Mouse (Mus musculus) heart, embryonic 13.5 days (tissue): ENCODE data around the gene Dnajb1. TPM values are rescaled to one million over a fixed set of nuclear protein-coding genes. Genes with fewer than 3 reads are reported as not detected.
A peak's percentile ranks its signal among the peaks of the same experiment; 100 is the strongest.
"Not testable (repeated sequence)": the region's sequence is repeated elsewhere in the genome, so short reads cannot be mapped to it uniquely, and the experiment has no call there.

Experiments used
- ATAC-seq: fragments of 200-750 bp; cut with Nextera tagmentation; 2 replicates; pipeline ENCODE4 v1.8.0; 2017; ENCODE audit warnings: moderate TSS enrichment; ENCODE audit not compliant: insufficient number of reproducible peaks, low FRiP score, low TSS enrichment; ENCODE audit errors: extremely low read depth
- H3K27ac ChIP-seq: fragments of 300-500 bp; sonication (generic); replicated peaks from 2 replicates; pipeline ENCODE4 v1.5.1; 2015; ENCODE audit warnings: moderate library complexity, mild to moderate bottlenecking, inconsistent platforms
- H3K27me3 ChIP-seq: fragments of 300-500 bp; sonication (generic); replicated peaks from 2 replicates; pipeline ENCODE4 v1.6.1; 2015; ENCODE audit warnings: mild to moderate bottlenecking, inconsistent platforms
- H3K36me3 ChIP-seq: fragments of 300-500 bp; sonication (generic); 2 replicates; pipeline ENCODE4 v1.6.1; 2015; ENCODE audit warnings: mild to moderate bottlenecking, inconsistent platforms
- H3K4me1 ChIP-seq: fragments of 300-500 bp; sonication (generic); 2 replicates; pipeline ENCODE4 v1.6.1; 2015; ENCODE audit warnings: inconsistent platforms
- H3K4me2 ChIP-seq: fragments of 300-500 bp; sonication (generic); 2 replicates; pipeline ENCODE4 v1.6.1; 2015; ENCODE audit warnings: inconsistent platforms, mild to moderate bottlenecking, moderate library complexity
- H3K4me3 ChIP-seq: fragments of 300-500 bp; sonication (generic); 2 replicates; pipeline ENCODE4 v1.5.1; 2015; ENCODE audit warnings: moderate library complexity, mild to moderate bottlenecking, inconsistent platforms
- H3K9ac ChIP-seq: fragments of 300-500 bp; sonication (generic); 2 replicates; pipeline ENCODE4 v1.6.1; 2015; ENCODE audit warnings: inconsistent platforms, mild to moderate bottlenecking, moderate library complexity
- H3K9me3 ChIP-seq: fragments of 300-500 bp; sonication (generic); 2 replicates; pipeline ENCODE4 v1.6.1; 2016; ENCODE audit warnings: inconsistent platforms
- WGBS: fragments of 180-500 bp; shearing (Covaris S2); methylation state at CpG from one replicate; pipeline ENCODE4 v1.1.7; 2015; ENCODE audit warnings: mixed read lengths; 5-methylcytosine and 5-hydroxymethylcytosine counted together
- polyA plus RNA-seq: library from polyadenylated mRNA; unstranded; fragments of >200 nt; fragmentation: Nextera tagmentation; extraction: Ambion mirVana; gene quantifications from 2 replicates; pipeline ENCODE4 v1.2.1, GENCODE M21; 2015

Dnajb1 gene
- polyA plus RNA-seq, 1 experiment from 2014 or later: 41.4 TPM

DNA sequence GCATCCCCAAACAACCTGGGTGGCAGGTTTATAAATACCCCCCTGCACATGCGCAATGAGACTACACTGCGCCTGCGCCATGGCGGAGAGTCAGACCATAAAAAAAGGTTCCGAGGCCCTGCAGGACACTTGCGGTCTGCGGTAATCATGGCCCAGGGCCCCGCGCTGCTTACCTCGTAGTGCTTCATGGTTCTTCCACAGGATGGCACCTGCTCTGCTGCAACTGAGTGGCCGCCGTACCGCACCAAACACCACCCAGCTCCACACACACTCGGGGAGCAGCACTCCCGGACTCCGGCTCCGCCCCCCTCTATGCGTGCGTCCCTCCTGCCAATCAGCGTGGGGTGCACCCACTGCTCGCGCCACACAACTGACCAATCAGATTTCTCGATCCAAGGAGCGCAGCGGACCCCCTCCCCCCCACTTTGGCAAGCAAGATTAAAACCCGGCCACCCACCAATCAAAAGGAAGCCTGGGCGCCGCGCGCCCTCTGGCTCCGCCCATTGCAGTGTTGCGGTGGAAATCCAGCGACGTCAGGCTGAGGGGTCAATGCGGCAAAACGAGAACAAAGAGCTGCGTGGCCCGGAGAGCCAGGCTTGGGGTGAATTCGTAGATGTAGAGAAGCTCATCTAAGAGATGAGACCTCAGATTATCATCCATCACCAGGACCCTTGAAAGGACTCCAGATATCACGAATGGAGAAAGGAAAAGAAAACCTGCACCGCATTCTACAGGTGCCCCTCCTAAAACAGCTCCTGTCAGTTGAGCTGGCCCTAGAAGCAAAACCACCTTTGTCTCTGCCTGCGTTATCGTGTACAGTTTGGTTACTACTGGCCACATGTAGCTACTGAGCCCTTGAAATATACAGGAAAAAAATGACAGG is 13.6 kb upstream of the Dnajb1 start:
- ATAC-seq: peak; percentile 99
- H3K36me3 ChIP-seq: peaks cover 17% of the 10 kb centered on the region

DNA sequence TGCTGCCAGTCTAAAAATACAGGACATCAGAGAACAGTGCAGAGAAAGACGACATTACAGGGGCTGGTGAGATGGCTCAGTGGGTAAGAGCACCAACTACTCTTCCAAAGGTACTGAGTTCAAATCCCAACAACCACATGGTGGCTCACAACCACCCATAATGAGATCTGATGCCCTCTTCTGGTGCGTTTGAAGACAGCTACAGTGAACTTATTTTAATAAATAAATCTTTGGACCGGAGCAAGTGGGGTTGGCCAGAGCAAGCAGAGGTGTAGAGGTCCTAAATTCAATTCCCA is 13.0 kb upstream of the Dnajb1 start:
- WGBS: 46% methylated on average over 3 of the region's 3 CpGs
- Histone ChIP-seq H3K4me1 (peaks cover 30% of the 10 kb centered on the region), H3K4me2 (peak overlapping the region; percentile 87), H3K9ac (peak overlapping the region; percentile 84), H3K36me3 (peaks cover 11% of the 10 kb centered on the region), H3K4me3 (peak overlapping the region; percentile 84), H3K27ac (peak overlapping the region; percentile 94)
- not testable (repeated sequence) for ATAC-seq, H3K27me3 ChIP-seq, H3K9me3 ChIP-seq

More for the DNA sequence above, 13.6 kb upstream of the Dnajb1 start:
- Histone ChIP-seq H3K27me3 (no peaks in the 10 kb centered on the region), H3K4me1 (peaks cover 27% of the 10 kb centered on the region), H3K9ac (peak overlapping the region; percentile 94), H3K4me3 (peak overlapping the region; percentile 84), H3K4me2 (peak overlapping the region; percentile 87), H3K27ac (peak overlapping the region; percentile 94), H3K9me3 (no peaks in the 10 kb centered on the region)
- under 1% methylated on average over 43 of the region's 43 CpGs for WGBS

DNA sequence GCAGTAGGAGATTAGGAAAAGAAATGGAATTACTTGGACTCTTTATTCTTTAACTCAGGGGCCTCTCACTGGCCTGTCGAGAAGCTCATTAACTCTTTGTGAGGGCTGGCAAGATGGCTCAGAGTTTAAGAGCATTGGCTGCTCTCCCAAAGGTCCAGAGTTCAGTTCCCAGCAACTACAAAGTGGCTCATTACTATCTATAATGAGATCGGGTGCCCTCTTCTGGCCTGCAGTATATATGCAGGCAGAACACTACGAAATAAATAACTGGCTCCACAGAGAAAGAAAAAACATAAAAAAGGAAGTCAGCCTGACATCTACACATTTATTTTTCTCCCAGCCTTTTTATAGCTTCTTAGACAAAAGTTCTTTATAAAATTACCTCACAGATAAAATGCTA is 11.6 kb upstream of the Dnajb1 start:
- H3K4me2 ChIP-seq: no peak overlapping the region
- no peak overlapping the region for H3K27ac ChIP-seq
- H3K9me3 ChIP-seq: no peaks in the 10 kb centered on the region
- no peak overlapping the region for H3K9ac ChIP-seq
- no peak for ATAC-seq
- no peak overlapping the region for H3K4me3 ChIP-seq
- no peaks in the 10 kb centered on the region for H3K27me3 ChIP-seq
- 21% methylated on average over 3 of the region's 3 CpGs for WGBS
- peaks cover 7% of the 10 kb centered on the region; the same call in 1 of the 2 replicates for H3K36me3 ChIP-seq
- peaks cover 35% of the 10 kb centered on the region for H3K4me1 ChIP-seq

- 12% methylated on average over 1 of the region's 1 CpGs for WGBS
Observed at GRCm38 (mm10) chr8:83598146-83598545, 9.8 kb upstream of the Dnajb1 start.

GRCm38 (mm10) chr8:83599814-83600213 is 8.2 kb upstream of the Dnajb1 start:
- no peak for ATAC-seq
- H3K36me3 ChIP-seq: peaks cover 4% of the 10 kb centered on the region; the same call in 1 of the 2 replicates
- no peak overlapping the region for H3K9ac ChIP-seq
- H3K27ac ChIP-seq: peak overlapping the region; percentile 50; the same call in 1 of the 2 replicates
- H3K27me3 ChIP-seq: no peaks in the 10 kb centered on the region
- no peak overlapping the region for H3K4me2 ChIP-seq
- H3K4me1 ChIP-seq: peaks cover 24% of the 10 kb centered on the region
- H3K9me3 ChIP-seq: no peaks in the 10 kb centered on the region
- no peak overlapping the region for H3K4me3 ChIP-seq

More at GRCm38 (mm10) chr8:83598146-83598545, 9.8 kb upstream of the Dnajb1 start:
- Histone ChIP-seq H3K4me2 (no peak overlapping the region), H3K9me3 (no peaks in the 10 kb centered on the region), H3K27me3 (no peaks in the 10 kb centered on the region), H3K36me3 (no peaks in the 10 kb centered on the region), H3K27ac (no peak overlapping the region), H3K4me1 (peaks cover 28% of the 10 kb centered on the region), H3K4me3 (no peak overlapping the region), H3K9ac (no peak overlapping the region)
- no peak for ATAC-seq

DNA sequence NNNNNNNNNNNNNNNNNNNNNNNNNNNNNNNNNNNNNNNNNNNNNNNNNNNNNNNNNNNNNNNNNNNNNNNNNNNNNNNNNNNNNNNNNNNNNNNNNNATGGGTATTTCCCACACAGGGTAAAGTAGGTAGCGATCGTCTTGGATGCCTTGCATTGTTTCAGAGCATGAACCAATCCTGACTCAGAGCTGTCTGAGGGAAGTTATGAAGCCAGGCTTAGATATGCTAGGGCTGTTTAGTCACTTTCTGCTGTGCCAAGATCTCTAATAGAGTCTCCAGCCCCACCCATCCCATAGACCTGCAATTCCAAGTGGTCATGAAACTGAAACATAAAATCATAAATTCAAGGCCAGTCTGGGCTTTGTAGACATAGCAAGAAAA is 5.4 kb upstream of the Dnajb1 start:
- 46% methylated on average over 2 of the region's 2 CpGs for WGBS
- H3K27me3 ChIP-seq: no peaks in the 10 kb centered on the region
- H3K4me1 ChIP-seq: peaks cover 34% of the 10 kb centered on the region
- H3K9me3 ChIP-seq: no peaks in the 10 kb centered on the region
- H3K4me2 ChIP-seq: no peak overlapping the region
- peaks cover 4% of the 10 kb centered on the region; the same call in 1 of the 2 replicates for H3K36me3 ChIP-seq
- H3K9ac ChIP-seq: no peak overlapping the region
- no peak overlapping the region for H3K4me3 ChIP-seq
- H3K27ac ChIP-seq: peak overlapping the region; percentile 36; the same call in 1 of the 2 replicates
- ATAC-seq: no peak

GRCm38 (mm10) chr8:83608398-83608829 is 421 bp downstream of the Dnajb1 start:
- WGBS: under 1% methylated on average over 51 of the region's 51 CpGs
- peak overlapping the region; percentile 93 for H3K4me3 ChIP-seq
- H3K27me3 ChIP-seq: no peaks in the 10 kb centered on the region
- ATAC-seq: peak; percentile 66; the same call in 1 of the 2 replicates
- no peaks in the 10 kb centered on the region for H3K9me3 ChIP-seq
- peaks cover 31% of the 10 kb centered on the region for H3K4me1 ChIP-seq
- peak overlapping the region; percentile 97 for H3K9ac ChIP-seq
- H3K27ac ChIP-seq: peak overlapping the region; percentile 99
- peak overlapping the region; percentile 97 for H3K4me2 ChIP-seq
- H3K36me3 ChIP-seq: peaks cover 42% of the 10 kb centered on the region

GRCm38 (mm10) chr8:83609086-83609485 is 1.1 kb downstream of the Dnajb1 start:
- H3K27ac ChIP-seq: peak overlapping the region; percentile 99
- no peaks in the 10 kb centered on the region for H3K9me3 ChIP-seq
- H3K36me3 ChIP-seq: peaks cover 49% of the 10 kb centered on the region
- ATAC-seq: no peak
- H3K27me3 ChIP-seq: no peaks in the 10 kb centered on the region
- peak overlapping the region; percentile 97 for H3K9ac ChIP-seq
- 24% methylated on average over 9 of the region's 9 CpGs for WGBS
- peaks cover 31% of the 10 kb centered on the region for H3K4me1 ChIP-seq
- H3K4me3 ChIP-seq: peak overlapping the region; percentile 93
- H3K4me2 ChIP-seq: peak overlapping the region; percentile 97

DNA sequence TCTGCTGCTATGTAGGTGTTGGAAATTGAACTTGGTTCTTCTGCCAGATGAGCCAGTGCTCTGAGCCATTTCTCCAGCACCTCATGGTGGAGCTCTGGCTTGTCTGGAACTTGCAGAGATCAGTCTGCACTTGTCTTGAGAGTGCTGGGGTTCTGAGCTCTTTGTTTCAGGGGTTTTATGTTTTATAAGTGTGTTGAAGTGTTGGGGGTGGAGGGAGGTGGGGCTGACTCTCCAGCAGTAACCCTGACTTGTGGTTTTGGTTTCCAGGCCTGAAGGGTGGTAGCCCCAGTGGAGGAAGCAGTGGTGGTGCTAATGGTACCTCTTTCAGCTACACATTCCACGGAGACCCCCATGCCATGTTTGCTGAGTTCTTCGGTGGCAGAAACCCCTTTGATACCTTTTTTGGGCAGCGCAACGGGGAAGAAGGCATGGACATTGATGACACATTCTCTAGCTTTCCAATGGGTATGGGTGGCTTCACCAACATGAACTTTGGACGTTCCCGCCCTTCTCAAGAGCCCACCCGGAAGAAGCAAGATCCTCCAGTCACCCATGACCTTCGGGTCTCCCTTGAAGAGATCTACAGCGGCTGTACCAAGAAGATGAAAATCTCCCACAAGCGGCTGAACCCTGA is 1.7 kb downstream of the Dnajb1 start:
- Histone ChIP-seq H3K4me1 (peaks cover 31% of the 10 kb centered on the region), H3K9ac (peak overlapping the region; percentile 97), H3K9me3 (no peaks in the 10 kb centered on the region), H3K4me3 (peak overlapping the region; percentile 93), H3K27ac (peak overlapping the region; percentile 99; the same call in 1 of the 2 replicates), H3K4me2 (peak overlapping the region; percentile 97), H3K36me3 (peaks cover 49% of the 10 kb centered on the region), H3K27me3 (no peaks in the 10 kb centered on the region)
- no peak for ATAC-seq
- WGBS: 92% methylated on average over 10 of the region's 10 CpGs

GRCm38 (mm10) chr8:83611921-83612320 is 3.9 kb downstream of the Dnajb1 start:
- Histone ChIP-seq H3K36me3 (peaks cover 47% of the 10 kb centered on the region), H3K4me3 (no peak overlapping the region), H3K9me3 (no peaks in the 10 kb centered on the region), H3K27me3 (no peaks in the 10 kb centered on the region), H3K4me2 (no peak overlapping the region), H3K27ac (no peak overlapping the region), H3K4me1 (peaks cover 25% of the 10 kb centered on the region), H3K9ac (no peak overlapping the region)
- no peak for ATAC-seq
- 91% methylated on average over 4 of the region's 4 CpGs for WGBS

DNA sequence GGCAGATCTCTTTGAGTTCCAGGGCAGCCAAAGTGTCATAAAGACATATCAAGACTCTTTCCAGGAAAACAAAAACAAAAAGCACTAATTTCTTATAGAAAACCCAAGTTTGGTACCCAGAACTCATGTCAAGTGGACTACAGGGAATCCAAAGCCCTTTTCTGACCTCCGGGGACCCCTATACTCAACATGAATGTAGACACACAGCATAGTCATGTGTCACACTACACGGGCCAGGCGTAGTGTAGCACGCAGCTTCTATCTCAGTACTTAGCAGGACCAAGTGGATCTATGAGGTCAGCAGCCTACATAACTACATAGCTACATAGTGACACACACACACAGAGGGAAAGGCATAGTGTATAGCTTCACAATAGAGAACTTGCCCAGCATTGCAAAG is 5.7 kb downstream of the Dnajb1 start:
- no peak overlapping the region for H3K4me2 ChIP-seq

More for the DNA sequence above, 5.7 kb downstream of the Dnajb1 start:
- no peaks in the 10 kb centered on the region for H3K27me3 ChIP-seq
- peaks cover 20% of the 10 kb centered on the region for H3K4me1 ChIP-seq
- no peak overlapping the region for H3K9ac ChIP-seq
- ATAC-seq: no peak
- no peaks in the 10 kb centered on the region for H3K9me3 ChIP-seq
- no peak overlapping the region for H3K27ac ChIP-seq
- 85% methylated on average over 4 of the region's 4 CpGs for WGBS
- H3K36me3 ChIP-seq: peaks cover 47% of the 10 kb centered on the region
- no peak overlapping the region for H3K4me3 ChIP-seq
